Mouse (Mus musculus) forebrain, embryonic 15.5 days (tissue): ENCODE data around the gene Zfp879. TPM values are rescaled to one million over a fixed set of nuclear protein-coding genes. Genes with fewer than 3 reads are reported as not detected.

Experiments used
- ATAC-seq: fragments of 200-750 bp; cut with Nextera tagmentation; replicated peaks from 2 replicates; pipeline ENCODE4 v1.8.0; 2017; ENCODE audit warnings: mild to moderate bottlenecking, moderate TSS enrichment, moderate library complexity
- H3K27ac ChIP-seq: fragments of 300-500 bp; sonication (generic); replicated peaks from 2 replicates; pipeline ENCODE4 v1.5.1; 2015; ENCODE audit warnings: mild to moderate bottlenecking, inconsistent platforms
- H3K27me3 ChIP-seq: fragments of 300-500 bp; sonication (generic); 2 replicates; pipeline ENCODE4 v1.6.1; 2015; ENCODE audit warnings: inconsistent platforms
- H3K36me3 ChIP-seq: fragments of 300-500 bp; sonication (generic); 2 replicates; pipeline ENCODE4 v1.6.1; 2015; ENCODE audit warnings: mild to moderate bottlenecking, inconsistent platforms
- H3K4me1 ChIP-seq: fragments of 300-500 bp; sonication (generic); 2 replicates; pipeline ENCODE4 v1.6.1; 2015; ENCODE audit warnings: inconsistent platforms
- H3K4me2 ChIP-seq: fragments of 300-500 bp; sonication (generic); replicated peaks from 2 replicates; pipeline ENCODE4 v1.6.1; 2015; ENCODE audit warnings: mild to moderate bottlenecking, inconsistent platforms
- H3K4me3 ChIP-seq: fragments of 300-500 bp; sonication (generic); 2 replicates; pipeline ENCODE4 v1.5.1; 2015; ENCODE audit warnings: mild to moderate bottlenecking, inconsistent platforms
- H3K9ac ChIP-seq: fragments of 300-500 bp; sonication (generic); replicated peaks from 2 replicates; pipeline ENCODE4 v1.6.1; 2015; ENCODE audit warnings: mild to moderate bottlenecking, inconsistent platforms
- H3K9me3 ChIP-seq: fragments of 300-500 bp; sonication (generic); 2 replicates; pipeline ENCODE4 v1.6.1; 2016; ENCODE audit warnings: inconsistent platforms
- WGBS: fragments of 180-500 bp; shearing (Covaris S2); methylation state at CpG from one replicate; pipeline ENCODE4 v1.1.7; 2015; ENCODE audit warnings: mixed read lengths; 5-methylcytosine and 5-hydroxymethylcytosine counted together
- polyA plus RNA-seq: library from polyadenylated mRNA; unstranded; fragments of >200 nt; fragmentation: Nextera tagmentation; extraction: Ambion mirVana; gene quantifications from 2 replicates; pipeline ENCODE4 v1.2.1, GENCODE M21; 2015

Gene Zfp879
- polyA plus RNA-seq, 1 experiment from 2014 or later, result 2.5 TPM

- no peak overlapping the region for H3K4me3 ChIP-seq
- no peaks in the 10 kb centered on the region for H3K9me3 ChIP-seq
- H3K27me3 ChIP-seq, result peaks cover 25% of the 10 kb centered on the region
- H3K9ac ChIP-seq, result no peak overlapping the region
- no peak overlapping the region for H3K4me2 ChIP-seq
- no peak for ATAC-seq
- 92% methylated on average over 3 of the region's 3 CpGs for WGBS
- H3K36me3 ChIP-seq, result no peaks in the 10 kb centered on the region
- H3K27ac ChIP-seq, result no peak overlapping the region
- H3K4me1 ChIP-seq, result peaks cover 10% of the 10 kb centered on the region
These were observed 4.6 kb upstream of the Zfp879 start for GRCm38 (mm10) chr11:50845951-50846350.

- no peak overlapping the region for H3K27ac ChIP-seq
- ATAC-seq, result no peak
- no peak overlapping the region for H3K4me3 ChIP-seq
- WGBS, result 92% methylated on average over 4 of the region's 4 CpGs
- H3K4me2 ChIP-seq, result no peak overlapping the region
- H3K9ac ChIP-seq, result no peak overlapping the region
- no peaks in the 10 kb centered on the region for H3K27me3 ChIP-seq
- H3K36me3 ChIP-seq, result peaks cover 13% of the 10 kb centered on the region
- H3K9me3 ChIP-seq, result peaks cover 3% of the 10 kb centered on the region; the same call in 1 of the 2 replicates
- H3K4me1 ChIP-seq, result peaks cover 8% of the 10 kb centered on the region
These were observed 5.6 kb downstream of the Zfp879 start for GRCm38 (mm10) chr11:50835727-50836126.

GRCm38 (mm10) chr11:50827010-50827953 lies 14.1 kb downstream of the Zfp879 start, which contains the start of gene Zfp354c:
TSS of gene Zfp354c (minus strand) at chr11:50827724.
- peak within 1 kb of the TSS; percentile 77 for H3K27ac ChIP-seq
- ATAC-seq, result peak; percentile 98
- no peaks in the 10 kb centered on the region for H3K27me3 ChIP-seq
- WGBS, result under 1% methylated on average over 45 of the region's 45 CpGs
- H3K9ac ChIP-seq, result peak within 1 kb of the TSS; percentile 86
- H3K4me2 ChIP-seq, result peak within 1 kb of the TSS; percentile 58
- peaks cover 18% of the 10 kb centered on the region for H3K4me1 ChIP-seq
- peaks cover 33% of the 10 kb centered on the region for H3K36me3 ChIP-seq
- peak within 1 kb of the TSS; percentile 87 for H3K4me3 ChIP-seq
- H3K9me3 ChIP-seq, result no peaks in the 10 kb centered on the region

- Histone ChIP-seq H3K36me3 (peaks cover 44% of the 10 kb centered on the region), H3K27ac (no peak overlapping the region), H3K4me2 (peak overlapping the region; percentile 58), H3K9me3 (no peaks in the 10 kb centered on the region), H3K9ac (peak overlapping the region; percentile 86), H3K27me3 (no peaks in the 10 kb centered on the region), H3K4me3 (peak overlapping the region; percentile 87), H3K4me1 (peaks cover 18% of the 10 kb centered on the region)
- ATAC-seq, result no peak
- 29% methylated on average over 2 of the region's 2 CpGs for WGBS
These were observed 15.1 kb downstream of the Zfp879 start for GRCm38 (mm10) chr11:50826214-50826613.

- no peaks in the 10 kb centered on the region for H3K4me1 ChIP-seq
- peaks cover 97% of the 10 kb centered on the region for H3K36me3 ChIP-seq
- 98% methylated on average over 4 of the region's 4 CpGs for WGBS
- H3K27ac ChIP-seq, result no peak overlapping the region
- H3K9me3 ChIP-seq, result peaks cover 62% of the 10 kb centered on the region
- H3K9ac ChIP-seq, result no peak overlapping the region
- H3K4me3 ChIP-seq, result no peak overlapping the region
- H3K4me2 ChIP-seq, result no peak overlapping the region
- no peaks in the 10 kb centered on the region for H3K27me3 ChIP-seq
- no peak for ATAC-seq
These were observed 27.1 kb downstream of the Zfp879 start for GRCm38 (mm10) chr11:50814233-50814632.

GRCm38 (mm10) chr11:50798836-50799235 lies 42.5 kb downstream of the Zfp879 start:
- H3K27me3 ChIP-seq, result no peaks in the 10 kb centered on the region
- H3K36me3 ChIP-seq, result no peaks in the 10 kb centered on the region
- H3K4me2 ChIP-seq, result no peak overlapping the region
- H3K9ac ChIP-seq, result no peak overlapping the region
- no peak overlapping the region for H3K27ac ChIP-seq
- no peaks in the 10 kb centered on the region for H3K4me1 ChIP-seq
- H3K4me3 ChIP-seq, result no peak overlapping the region
- no peak for ATAC-seq
- H3K9me3 ChIP-seq, result no peaks in the 10 kb centered on the region

GRCm38 (mm10) chr11:50797674-50798073 lies 43.7 kb downstream of the Zfp879 start:
- Histone ChIP-seq H3K27ac (no peak overlapping the region), H3K4me2 (no peak overlapping the region)
- WGBS, result 67% methylated on average over 11 of the region's 11 CpGs

More at GRCm38 (mm10) chr11:50797674-50798073, 43.7 kb downstream of the Zfp879 start:
- Histone ChIP-seq H3K9me3 (no peaks in the 10 kb centered on the region), H3K36me3 (no peaks in the 10 kb centered on the region), H3K4me1 (no peaks in the 10 kb centered on the region), H3K4me3 (no peak overlapping the region), H3K27me3 (no peaks in the 10 kb centered on the region), H3K9ac (no peak overlapping the region)
- ATAC-seq, result no peak

Other genes with a start within 250 kb of the Zfp879 start
- 2.5 and 2.8 TPM in 2 replicates for gene Adamts2, start 239.5 kb downstream of the Zfp879 start, polyA plus RNA-seq
- gene Zfp354c, start 13.8 kb downstream of the Zfp879 start, polyA plus RNA-seq, result 62.6 and 65.0 TPM in 2 replicates
- gene Grm6, start 9.1 kb upstream of the Zfp879 start, polyA plus RNA-seq, result not detected in 2 replicates
- 15.5 and 15.9 TPM in 2 replicates for gene Zfp454, start 46.1 kb upstream of the Zfp879 start, polyA plus RNA-seq
- gene Zfp2, start 74.6 kb upstream of the Zfp879 start, polyA plus RNA-seq, result 49.4 and 53.6 TPM in 2 replicates
- 3.6 and 3.7 TPM in 2 replicates for gene Zfp354b, start 90.1 kb upstream of the Zfp879 start, polyA plus RNA-seq
- gene 4933414I15Rik, start 102.2 kb upstream of the Zfp879 start, polyA plus RNA-seq, result not detected in 2 replicates
- not detected in 2 replicates for gene Prop1, start 112.2 kb upstream of the Zfp879 start, polyA plus RNA-seq
- not detected in 2 replicates for gene Olfr1378, start 125.0 kb upstream of the Zfp879 start, polyA plus RNA-seq
- not detected in 2 replicates for gene Olfr1377, start 140.4 kb upstream of the Zfp879 start, polyA plus RNA-seq
- not detected in 2 replicates for gene Olfr51, start 162.0 kb upstream of the Zfp879 start, polyA plus RNA-seq
- not detected in 2 replicates for gene Olfr54, start 172.7 kb upstream of the Zfp879 start, polyA plus RNA-seq
- not detected in 2 replicates for gene Olfr1375, start 206.6 kb upstream of the Zfp879 start, polyA plus RNA-seq
- 12.3 and 12.5 TPM in 2 replicates for gene Zfp354a, start 217.7 kb upstream of the Zfp879 start, polyA plus RNA-seq